Mouse (Mus musculus) thymus, postnatal 14 days (tissue): Measurements from ENCODE around the gene Zbtb48.

Experiments used
- DNase-seq: peaks from one replicate; pipeline ENCODE4 v3.0.0; 2021

Gene Zbtb48

DNA sequence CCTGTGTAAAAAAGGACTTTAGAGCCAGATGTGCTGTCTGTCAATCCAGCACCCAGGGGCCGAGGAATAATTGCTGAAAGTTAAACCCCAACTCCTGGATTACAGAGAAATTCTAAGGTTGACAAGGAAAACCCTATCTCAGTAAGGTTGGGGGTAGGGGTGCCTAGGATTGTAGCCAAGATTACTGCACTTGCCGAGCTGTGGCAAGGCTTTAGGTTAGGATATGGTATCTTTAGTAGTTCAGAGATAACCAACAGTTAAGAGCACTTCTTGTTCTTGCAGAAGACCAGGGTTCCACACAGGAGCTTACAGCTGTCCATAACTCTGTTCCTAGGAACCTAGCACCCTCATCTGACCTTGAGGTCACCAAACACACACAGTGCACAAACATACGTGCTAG lies 29.8 kb downstream of the Zbtb48 start:
- no peak for DNase-seq

DNA sequence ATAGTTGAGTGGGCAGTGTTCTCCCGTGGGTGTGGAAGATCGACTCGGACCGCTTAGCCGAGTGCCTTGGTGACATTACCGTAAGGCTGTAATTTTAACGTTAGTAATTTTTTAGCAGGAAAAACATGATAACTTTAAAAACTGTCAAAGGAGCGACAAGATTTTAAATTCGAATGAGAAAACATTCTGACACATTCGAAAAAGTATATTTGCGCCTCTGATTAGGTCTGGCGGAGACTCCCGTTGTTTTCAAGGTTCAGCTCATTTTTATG lies 30.6 kb downstream of the Zbtb48 start:
- no peak for DNase-seq

DNA sequence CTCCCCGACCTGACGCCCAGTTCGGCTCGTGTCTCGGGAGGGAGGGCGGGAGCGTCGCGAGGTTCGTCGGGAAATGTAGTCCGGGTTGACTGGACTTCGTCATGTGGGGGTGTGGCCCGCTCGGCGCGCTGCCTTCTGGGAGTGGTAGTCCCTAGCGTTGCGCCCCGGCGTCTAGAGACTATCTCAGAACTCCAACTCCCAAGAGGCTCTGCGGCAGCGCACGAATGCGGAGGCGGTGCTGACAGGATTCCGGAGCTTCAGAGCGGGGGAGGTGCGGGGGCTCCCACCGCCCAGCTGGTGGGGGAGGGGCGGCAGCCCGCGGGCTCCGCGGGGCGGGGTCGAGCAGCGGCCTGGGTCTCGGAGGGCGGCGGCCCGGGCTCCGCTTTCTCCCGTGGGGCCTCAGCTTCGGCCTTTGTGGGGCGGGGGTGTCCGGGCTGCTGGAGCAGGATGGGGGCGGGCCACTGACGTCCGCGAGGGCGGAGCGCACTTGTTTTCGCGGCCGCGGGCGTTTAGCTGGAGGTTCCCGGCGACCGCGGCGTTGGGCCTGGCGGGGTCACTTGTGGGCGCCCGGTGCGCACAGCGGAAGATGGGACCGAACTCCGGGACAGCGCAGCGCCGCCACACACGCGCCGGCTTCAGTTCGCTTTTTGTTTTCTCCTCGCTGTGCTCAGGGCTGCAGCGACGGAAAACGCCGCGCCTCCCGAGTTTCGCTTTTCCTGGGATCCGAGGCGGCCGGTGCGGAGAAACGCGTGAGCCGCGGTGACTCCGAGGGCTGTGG lies 31.1 kb downstream of the Zbtb48 start, which contains the start of gene Phf13:
Phf13 (minus strand) TSS at position 86 of the 778 bp plus-strand sequence.
- DNase-seq, result peak; percentile 99

GRCm38 (mm10) chr4:151995371-151996172 lies 31.9 kb downstream of the Zbtb48 start:
- peak; percentile 75 for DNase-seq

DNA sequence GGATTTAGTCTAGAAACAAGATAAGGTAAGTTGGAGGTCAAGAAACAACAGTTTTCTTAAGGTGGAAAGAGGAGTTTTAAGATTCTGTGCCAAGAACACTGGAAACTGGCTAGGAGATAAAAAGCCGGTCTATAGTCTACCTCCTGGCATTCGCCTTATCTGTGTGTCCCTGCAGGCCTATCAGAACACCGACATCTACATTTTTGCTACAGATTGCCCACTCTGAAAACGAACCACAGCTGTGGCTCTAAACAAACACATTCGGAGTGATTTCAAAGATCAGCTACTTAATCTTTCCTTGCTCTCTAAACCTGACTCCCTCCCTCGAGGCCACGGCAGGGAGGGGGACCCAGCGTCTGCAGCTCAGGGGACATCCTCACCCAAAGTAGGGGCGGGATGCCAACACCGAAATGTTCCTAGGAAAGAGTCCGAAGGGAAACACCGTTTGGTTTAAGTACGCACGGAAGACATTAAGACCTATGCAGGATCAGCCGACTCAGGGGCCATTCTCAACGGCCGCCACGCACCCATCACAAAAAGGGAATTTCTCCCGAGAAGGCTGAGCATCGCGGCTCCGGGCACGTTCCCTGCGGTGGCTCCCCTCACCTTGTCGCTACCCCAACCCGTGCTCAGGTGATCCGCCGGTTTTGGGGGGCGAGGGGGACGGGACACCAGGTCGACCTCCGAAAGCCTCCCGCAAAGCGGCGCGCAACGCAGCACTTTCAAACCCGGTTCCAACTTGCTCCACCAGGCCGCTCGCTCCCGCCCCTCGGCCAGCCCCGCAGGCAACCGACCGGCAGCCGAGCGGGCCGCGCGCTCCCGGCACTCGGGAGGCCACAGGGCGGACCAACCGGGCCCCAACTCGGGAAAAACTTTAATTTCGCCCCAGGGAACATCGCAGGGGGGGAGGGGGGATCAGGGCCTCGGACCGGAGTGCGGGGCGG lies 33.0 kb downstream of the Zbtb48 start:
- peak; percentile 48 for DNase-seq

- DNase-seq, result no peak
Measured at GRCm38 (mm10) chr4:151993035-151993434, 34.4 kb downstream of the Zbtb48 start.

DNA sequence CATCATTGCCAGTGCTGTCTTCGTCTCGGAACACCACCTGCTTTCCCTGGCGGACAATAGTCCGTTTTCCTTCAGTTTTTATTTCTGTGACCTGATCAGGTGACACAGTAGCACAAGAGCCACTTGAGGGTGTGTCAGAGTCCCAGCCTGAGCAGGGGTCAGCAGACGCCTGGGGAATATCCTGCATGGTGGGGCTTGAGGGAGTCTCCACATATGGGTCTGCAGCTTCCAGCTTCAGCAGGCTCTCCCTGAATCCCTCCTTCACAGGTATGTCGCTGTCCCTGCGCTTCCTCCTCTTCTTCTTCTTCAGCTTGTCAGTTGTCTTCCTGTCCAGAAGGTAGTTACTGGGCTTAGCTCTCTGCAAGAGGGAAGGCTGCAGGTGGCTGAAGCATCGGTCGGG lies 35.4 kb downstream of the Zbtb48 start:
- DNase-seq, result no peak

DNA sequence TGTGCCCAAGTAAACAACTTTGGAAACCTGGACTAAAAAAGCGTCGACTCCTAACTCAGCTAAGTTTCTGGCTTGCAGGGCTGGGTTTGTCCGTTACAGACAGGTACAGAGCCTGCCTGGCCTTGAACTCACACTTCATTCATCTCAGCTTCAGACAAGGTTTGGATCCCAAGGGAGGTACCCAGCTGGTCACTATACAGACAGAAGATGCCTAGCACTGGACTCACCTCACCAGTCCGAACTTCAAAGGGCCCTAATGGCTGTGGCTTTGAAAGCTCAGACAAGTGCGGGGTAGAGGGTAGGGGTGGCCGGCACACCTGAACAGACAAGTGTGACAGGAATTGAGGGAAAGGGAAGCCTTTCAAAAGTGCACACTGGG lies 38.4 kb downstream of the Zbtb48 start:
- DNase-seq, result peak; percentile 26

- DNase-seq, result peak; percentile 92
Measured at GRCm38 (mm10) chr4:151988342-151989109, 38.9 kb downstream of the Zbtb48 start, which contains the start of gene Thap3. TSS of gene Thap3 (minus strand) at chr4:151988997.

GRCm38 (mm10) chr4:151988014-151988341 lies 39.5 kb downstream of the Zbtb48 start:
- no peak for DNase-seq

- DNase-seq, result no peak
Measured at GRCm38 (mm10) chr4:151986650-151987049, 40.8 kb downstream of the Zbtb48 start.

GRCm38 (mm10) chr4:151985886-151986285 lies 41.6 kb downstream of the Zbtb48 start:
- no peak for DNase-seq

GRCm38 (mm10) chr4:151983560-151983959 lies 43.9 kb downstream of the Zbtb48 start:
- no peak for DNase-seq

DNA sequence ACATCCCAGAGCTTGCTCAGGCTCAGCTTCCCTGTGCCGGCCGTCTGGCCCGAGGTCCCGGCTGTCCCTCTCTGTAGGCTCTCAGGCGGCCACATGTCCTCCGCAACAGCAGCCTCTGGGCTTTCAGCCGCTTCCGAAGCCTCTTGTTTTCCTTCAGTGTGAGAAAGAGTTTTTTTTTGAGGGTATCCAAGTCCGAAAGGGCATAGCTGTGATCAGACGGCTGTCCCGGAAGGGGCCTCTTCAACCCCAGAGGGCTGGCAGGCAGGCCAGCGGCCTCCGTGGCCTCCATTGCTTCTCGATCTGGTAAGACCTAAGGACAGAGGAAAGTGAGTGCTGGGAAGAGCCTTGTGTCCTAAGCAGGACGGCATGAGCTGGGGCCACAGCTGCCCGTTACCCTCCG lies 44.4 kb downstream of the Zbtb48 start:
- no peak for DNase-seq

DNA sequence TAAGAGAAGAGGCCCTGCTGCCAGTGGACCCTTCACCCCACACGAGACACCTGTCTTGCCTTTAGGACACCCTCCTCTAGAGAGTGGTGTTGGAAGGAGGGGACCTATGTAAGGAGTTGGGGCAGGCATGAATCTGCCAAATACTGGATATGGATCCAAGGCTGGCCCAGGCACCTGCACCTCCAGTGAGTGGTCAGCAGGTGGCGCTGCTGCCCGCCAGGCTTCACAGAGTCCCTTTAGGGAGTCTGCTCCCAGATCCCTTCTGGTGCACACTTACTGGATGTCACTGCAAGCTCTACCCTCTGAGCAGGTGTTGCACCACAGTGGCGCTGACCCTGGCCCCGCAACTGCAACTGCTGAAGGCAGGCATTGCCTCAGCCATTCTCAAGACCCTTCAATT lies 46.1 kb downstream of the Zbtb48 start:
- peak; percentile 79 for DNase-seq

DNA sequence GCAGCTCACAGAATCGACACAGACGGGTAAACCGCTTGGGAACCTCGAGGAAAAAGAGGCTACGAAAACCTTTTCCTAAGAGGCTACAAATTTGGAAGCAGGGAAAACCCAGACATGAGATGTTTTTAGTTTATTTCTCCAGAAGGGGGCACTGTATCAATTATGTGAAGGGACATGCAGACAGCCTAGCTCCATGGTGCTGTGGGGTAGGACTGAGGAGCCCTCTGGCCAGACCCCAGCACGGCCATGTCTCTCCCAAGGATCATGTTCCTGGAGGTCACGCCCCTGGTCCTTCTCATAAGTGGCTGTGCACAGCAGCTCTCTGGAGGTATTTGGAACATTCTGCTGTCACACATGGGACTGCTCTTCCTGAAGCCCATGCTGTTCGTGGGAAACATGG lies 46.8 kb downstream of the Zbtb48 start:
- no peak for DNase-seq

GRCm38 (mm10) chr4:151977748-151978147 lies 49.7 kb downstream of the Zbtb48 start:
- DNase-seq, result peak; percentile 86

DNA sequence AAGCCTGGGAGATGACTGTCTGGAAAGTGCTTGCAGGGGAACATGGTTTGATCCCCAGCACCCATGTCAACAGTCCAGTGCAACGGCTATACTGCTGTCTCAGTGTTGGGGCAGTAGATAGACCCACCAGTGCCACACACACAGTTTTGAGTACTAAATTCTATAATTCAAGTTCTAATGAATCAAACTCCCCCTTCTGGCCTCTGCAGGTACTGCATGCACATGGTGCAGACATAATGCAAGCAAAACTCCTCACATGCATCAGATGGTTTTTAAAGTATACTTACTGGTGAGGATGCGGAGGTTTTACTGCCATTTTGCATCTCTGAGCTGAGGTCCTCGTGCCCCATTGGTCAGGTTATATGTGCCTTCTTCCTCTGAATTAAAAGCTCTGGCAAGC lies 52.0 kb downstream of the Zbtb48 start:
- peak; percentile 52 for DNase-seq

DNA sequence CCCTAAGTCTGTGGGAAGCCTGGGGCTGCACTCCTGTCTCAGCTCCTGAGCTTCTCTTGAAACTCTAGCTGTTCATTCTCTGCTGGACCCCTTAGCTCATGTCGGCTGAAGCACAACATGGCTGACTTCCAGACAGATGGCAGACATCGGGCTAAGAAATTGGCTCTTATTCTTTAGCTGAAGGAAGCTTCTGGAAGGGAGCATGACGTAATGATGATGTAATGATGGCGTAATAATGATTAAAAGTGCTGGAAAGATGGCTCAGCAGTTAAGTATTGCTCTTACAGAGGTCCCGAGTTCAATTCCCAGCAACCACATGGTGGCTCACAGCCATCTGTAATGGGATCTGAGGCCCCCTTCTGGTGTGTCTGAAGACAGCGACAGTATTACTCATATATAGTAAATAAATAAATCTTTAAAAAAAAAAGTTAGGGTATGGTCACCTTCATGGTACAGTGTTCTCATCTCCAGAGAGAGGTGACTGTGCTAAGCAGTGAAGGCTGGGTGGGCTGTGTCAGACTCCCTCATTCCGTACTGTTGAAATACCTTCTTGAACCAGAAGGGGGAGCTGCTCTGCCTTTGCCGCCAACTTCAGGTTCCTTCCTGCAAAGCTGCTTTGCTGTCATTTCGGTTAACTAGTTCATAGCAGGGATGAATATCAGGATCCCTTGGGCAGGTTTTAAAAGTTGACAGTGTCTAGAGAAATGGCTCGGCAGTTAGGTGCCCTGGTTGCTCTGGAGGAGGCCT lies 55.1 kb downstream of the Zbtb48 start:
- peak; percentile 53 for DNase-seq
